Mouse (Mus musculus) kidney, adult 2 months (tissue): ENCODE measurements around the gene Mettl18. TPM values are rescaled to one million over a fixed set of nuclear protein-coding genes. Genes with fewer than 3 reads are reported as not detected.

Experiments used
- DNase-seq: peaks from one replicate; pipeline ENCODE4 v3.0.0; 2021
- H3K27ac ChIP-seq: fragments of 200-500 bp; 2 replicates; pipeline ENCODE4 v1.5.1; 2012; ENCODE audit warnings: low read depth, low read length, control low read depth, inconsistent platforms; ENCODE audit not compliant: insufficient read depth
- H3K27me3 ChIP-seq: fragments of 200-500 bp; replicated peaks from 2 replicates; pipeline ENCODE4 v1.6.1; 2012; ENCODE audit warnings: mild to moderate bottlenecking, moderate library complexity, low read length, inconsistent platforms; ENCODE audit not compliant: control insufficient read depth, insufficient read depth
- H3K36me3 ChIP-seq: fragments of 200-500 bp; 2 replicates; pipeline ENCODE4 v1.6.1; 2012; ENCODE audit warnings: mild to moderate bottlenecking, moderate library complexity, low read length, inconsistent platforms; ENCODE audit not compliant: control insufficient read depth, insufficient read depth
- H3K4me1 ChIP-seq: fragments of 200-500 bp; 2 replicates; pipeline ENCODE4 v1.6.1; 2011; ENCODE audit warnings: low read length; ENCODE audit not compliant: control insufficient read depth, insufficient read depth
- H3K4me3 ChIP-seq: fragments of 200-500 bp; 2 replicates; pipeline ENCODE4 v1.5.1; 2011; ENCODE audit warnings: mild to moderate bottlenecking, low read depth, low read length, control low read depth; ENCODE audit not compliant: insufficient read depth
- CTCF ChIP-seq: fragments of 200-500 bp; conservative IDR thresholded peaks from 2 replicates; pipeline ENCODE4 v1.5.1; 2011; ENCODE audit warnings: low read depth, mild to moderate bottlenecking, control low read depth, low read length, moderate library complexity, mixed read lengths; ENCODE audit not compliant: insufficient read depth, insufficient read length
- POLR2A ChIP-seq: fragments of 200-500 bp; IDR thresholded peaks from one replicate; pipeline ENCODE4 v1.6.1; 2011; ENCODE audit warnings: low read depth, low read length, control low read depth
- WGBS: fragments of 180-500 bp; shearing (Covaris S2); methylation state at CpG from one replicate; pipeline ENCODE4 v1.1.7; 2018; 5-methylcytosine and 5-hydroxymethylcytosine counted together
- polyA plus RNA-seq: library from polyadenylated mRNA; depleted of rRNA; stranded (reverse); fragments of >200 nt; gene quantifications from 2 replicates; pipeline ENCODE4 v1.2.3, GENCODE M21; 2012

The Mettl18 gene
- polyA plus RNA-seq, 1 experiment = 1.4 TPM

- H3K27ac ChIP-seq = no peak overlapping the region
- no peaks in the 10 kb centered on the region for H3K4me1 ChIP-seq
- no peak for DNase-seq
- TF ChIP-seq CTCF (no peak), POLR2A (no peak)
- H3K36me3 ChIP-seq = no peaks in the 10 kb centered on the region
- no peaks in the 10 kb centered on the region for H3K27me3 ChIP-seq
- H3K4me3 ChIP-seq = no peak overlapping the region
- 51% methylated on average over 4 of the region's 4 CpGs for WGBS
Observed at GRCm38 (mm10) chr1:163992371-163992770, 2.3 kb upstream of the Mettl18 start.

DNA sequence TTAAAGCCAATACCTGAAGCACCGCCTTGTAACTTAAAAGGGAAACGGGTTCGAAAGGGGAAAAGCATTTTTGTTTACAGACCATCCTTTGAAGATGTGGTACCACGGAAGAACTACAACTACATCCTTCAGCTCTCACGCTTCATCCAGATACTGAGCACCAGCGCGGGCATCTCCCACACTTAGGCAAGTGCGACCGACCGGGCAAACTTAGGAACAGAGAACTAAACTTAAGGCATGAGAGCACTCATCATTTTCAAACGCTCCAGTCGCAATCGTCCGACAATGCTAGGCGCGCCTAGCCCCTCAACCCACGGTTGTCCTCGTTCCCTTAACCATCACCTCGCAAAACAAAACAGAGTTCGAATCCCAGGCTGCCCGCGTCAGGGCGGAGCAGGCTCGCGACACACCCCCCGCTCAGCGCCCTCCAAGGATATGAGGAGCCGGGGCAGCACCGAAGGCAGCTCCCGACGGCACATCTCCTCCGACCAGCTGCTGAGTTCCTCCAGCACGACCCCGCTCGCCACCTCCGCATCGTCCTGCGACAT is 442 bp upstream of the Mettl18 start:
- no peaks in the 10 kb centered on the region for H3K27me3 ChIP-seq
- no peaks in the 10 kb centered on the region for H3K36me3 ChIP-seq
- no peak overlapping the region for H3K27ac ChIP-seq
- no peak for TF ChIP-seq POLR2A
- no peak for TF ChIP-seq CTCF
- peak; percentile 2 for DNase-seq
- H3K4me3 ChIP-seq = peak overlapping the region; percentile 84
- H3K4me1 ChIP-seq = no peaks in the 10 kb centered on the region
- WGBS = 2% methylated on average over 38 of the region's 38 CpGs

DNA sequence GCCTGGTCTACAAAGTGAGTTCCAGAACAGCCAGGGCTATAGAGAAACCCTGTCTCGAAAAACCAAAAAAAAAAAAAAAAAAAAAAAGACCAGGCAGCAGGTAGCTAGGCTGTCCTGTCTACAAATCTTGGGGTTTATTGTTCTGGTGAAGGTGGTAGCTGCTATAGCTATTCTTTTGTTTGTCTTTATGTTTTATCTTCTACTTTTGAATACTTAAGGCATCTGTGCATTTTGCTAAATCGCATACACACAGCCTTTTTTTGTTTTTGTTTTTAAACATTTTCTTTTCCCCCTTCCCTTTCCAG is 872 bp downstream of the Mettl18 start:
- 45% methylated on average over 2 of the region's 2 CpGs for WGBS
- Histone ChIP-seq H3K27ac (no peak overlapping the region), H3K36me3 (no peaks in the 10 kb centered on the region), H3K27me3 (no peaks in the 10 kb centered on the region), H3K4me3 (peak overlapping the region; percentile 84), H3K4me1 (no peaks in the 10 kb centered on the region)
- no peak for DNase-seq
- no peak for TF ChIP-seq CTCF
- no peak for TF ChIP-seq POLR2A

GRCm38 (mm10) chr1:164001831-164002452 is 7.3 kb downstream of the Mettl18 start:
- H3K27ac ChIP-seq = no peak overlapping the region
- 78% methylated on average over 6 of the region's 6 CpGs for WGBS
- no peaks in the 10 kb centered on the region for H3K27me3 ChIP-seq

DNA sequence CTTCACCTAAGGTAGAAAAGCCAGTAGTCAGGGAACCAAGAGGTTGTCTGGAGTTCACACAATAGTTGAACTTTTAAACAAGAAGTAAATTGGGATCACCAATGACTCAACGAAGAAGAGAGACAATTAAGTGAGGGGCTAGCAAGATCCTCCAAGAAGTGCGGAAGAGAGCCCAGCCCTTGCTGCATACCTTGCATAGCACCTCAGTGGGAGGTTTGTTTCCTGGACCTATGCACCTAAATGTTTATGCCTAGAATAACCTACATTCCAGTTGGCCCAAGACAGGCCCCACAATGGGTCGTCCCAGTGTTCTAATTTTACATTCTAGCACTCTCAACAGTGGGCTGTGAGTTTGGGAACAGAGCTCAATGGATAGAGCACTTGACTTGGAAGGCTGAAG is 9.6 kb downstream of the Mettl18 start:
- H3K4me3 ChIP-seq = no peak overlapping the region
- no peak for DNase-seq
- no peaks in the 10 kb centered on the region for H3K36me3 ChIP-seq
- 75% methylated on average over 3 of the region's 3 CpGs for WGBS
- TF ChIP-seq POLR2A (no peak), CTCF (no peak)
- H3K27me3 ChIP-seq = no peaks in the 10 kb centered on the region
- no peaks in the 10 kb centered on the region for H3K4me1 ChIP-seq
- H3K27ac ChIP-seq = no peak overlapping the region

More at GRCm38 (mm10) chr1:164001831-164002452, 7.3 kb downstream of the Mettl18 start:
- Histone ChIP-seq H3K36me3 (no peaks in the 10 kb centered on the region), H3K4me3 (no peak overlapping the region), H3K4me1 (no peaks in the 10 kb centered on the region)
- no peak for DNase-seq
- TF ChIP-seq POLR2A (no peak), CTCF (no peak)

GRCm38 (mm10) chr1:164009235-164009634 is 14.5 kb downstream of the Mettl18 start:
- no peak overlapping the region for H3K4me3 ChIP-seq
- DNase-seq = peak; percentile 18
- no peaks in the 10 kb centered on the region for H3K27me3 ChIP-seq
- 36% methylated on average over 2 of the region's 2 CpGs for WGBS
- no peak for TF ChIP-seq POLR2A
- TF ChIP-seq CTCF = peak; percentile 39
- H3K27ac ChIP-seq = no peak overlapping the region
- no peaks in the 10 kb centered on the region for H3K4me1 ChIP-seq
- H3K36me3 ChIP-seq = no peaks in the 10 kb centered on the region

- Histone ChIP-seq H3K4me1 (no peaks in the 10 kb centered on the region), H3K36me3 (no peaks in the 10 kb centered on the region), H3K27ac (no peak overlapping the region), H3K4me3 (no peak overlapping the region), H3K27me3 (no peaks in the 10 kb centered on the region)
- no peak for DNase-seq
- TF ChIP-seq CTCF (no peak), POLR2A (no peak)
- WGBS = 53% methylated on average over 1 of the region's 1 CpGs
Observed at GRCm38 (mm10) chr1:164014616-164015015, 19.9 kb downstream of the Mettl18 start.
